Mouse (Mus musculus): Measurements from ENCODE around the gene Nmral1. TPM values are rescaled to one million over a fixed set of nuclear protein-coding genes. Genes with fewer than 3 reads are reported as not detected.

The Nmral1 gene
- polyA plus RNA-seq, 1 experiment from 2014 or later = 94.4 TPM

- Histone ChIP-seq H3K4me3 (replicated peaks; ENCODE audit: low read length) (no peak overlapping the region), H3K9me3 (ENCODE audit: control insufficient read depth, low read length) (no peaks in the 10 kb centered on the region), H3K4me1 (replicated peaks; ENCODE audit: control insufficient read depth, insufficient read depth, low read length) (peaks cover 7% of the 10 kb centered on the region; the same call in 1 of the 2 replicates), H3K27ac (ENCODE audit: low read length) (no peak overlapping the region), H3K4me2 (ENCODE audit: low read length) (no peak overlapping the region), H3K9ac (replicated peaks; ENCODE audit: low read depth, low read length) (no peak overlapping the region), H3K36me3 (ENCODE audit: control insufficient read depth, insufficient read depth) (peaks cover 5% of the 10 kb centered on the region; the same call in 1 of the 2 replicates), H3K27me3 (replicated peaks; ENCODE audit: control insufficient read depth, insufficient read depth, low read length) (no peaks in the 10 kb centered on the region)
- no peak for ATAC-seq
- 92% methylated on average over 4 of the region's 4 CpGs for WGBS
Measured at GRCm38 (mm10) chr16:4674091-4674490, 45.1 kb downstream of the Nmral1 start.

- Histone ChIP-seq H3K27ac (ENCODE audit: low read length) (no peak overlapping the region), H3K9me3 (ENCODE audit: control insufficient read depth, low read length) (no peaks in the 10 kb centered on the region), H3K4me1 (replicated peaks; ENCODE audit: control insufficient read depth, insufficient read depth, low read length) (no peaks in the 10 kb centered on the region), H3K9ac (replicated peaks; ENCODE audit: low read depth, low read length) (no peak overlapping the region), H3K4me2 (ENCODE audit: low read length) (no peak overlapping the region), H3K27me3 (replicated peaks; ENCODE audit: control insufficient read depth, insufficient read depth, low read length) (no peaks in the 10 kb centered on the region), H3K36me3 (ENCODE audit: control insufficient read depth, insufficient read depth) (0 out of 2 replicates have a peak, but pooled peaks cover 3% of the 10 kb centered on the region), H3K4me3 (replicated peaks; ENCODE audit: low read length) (no peak overlapping the region)
- WGBS = 80% methylated on average over 5 of the region's 5 CpGs
- no peak for ATAC-seq
Measured at GRCm38 (mm10) chr16:4670317-4670716, 48.8 kb downstream of the Nmral1 start.

GRCm38 (mm10) chr16:4667190-4667808 is 51.9 kb downstream of the Nmral1 start:
- Histone ChIP-seq H3K9me3 (ENCODE audit: control insufficient read depth, low read length) (no peaks in the 10 kb centered on the region), H3K4me2 (ENCODE audit: low read length) (no peak overlapping the region), H3K27ac (ENCODE audit: low read length) (no peak overlapping the region), H3K9ac (replicated peaks; ENCODE audit: low read depth, low read length) (no peak overlapping the region), H3K4me3 (replicated peaks; ENCODE audit: low read length) (no peak overlapping the region), H3K4me1 (replicated peaks; ENCODE audit: control insufficient read depth, insufficient read depth, low read length) (no peaks in the 10 kb centered on the region), H3K36me3 (ENCODE audit: control insufficient read depth, insufficient read depth) (no peaks in the 10 kb centered on the region), H3K27me3 (replicated peaks; ENCODE audit: control insufficient read depth, insufficient read depth, low read length) (no peaks in the 10 kb centered on the region)
- ATAC-seq = peak; percentile 91
- WGBS = 39% methylated on average over 3 of the region's 3 CpGs

DNA sequence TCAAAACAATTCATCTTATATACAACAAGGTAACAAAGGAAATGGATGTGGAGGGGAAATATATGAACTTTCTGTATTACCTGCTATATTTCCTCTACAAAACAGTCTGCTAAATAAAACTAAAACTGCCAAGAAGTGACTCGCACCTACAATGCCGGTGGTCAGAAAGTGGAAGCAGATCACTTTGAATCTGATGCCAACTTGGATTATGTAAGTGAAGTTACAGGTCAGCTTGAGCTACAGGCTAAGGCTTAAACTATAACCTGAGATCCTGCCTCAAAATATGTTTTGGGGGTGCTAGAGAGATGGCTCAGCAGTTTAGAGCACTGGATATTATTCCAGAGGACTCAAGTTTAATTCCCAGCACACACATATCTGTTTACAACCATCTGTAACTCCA is 53.4 kb downstream of the Nmral1 start:
- no peak for ATAC-seq
- 94% methylated on average over 2 of the region's 2 CpGs for WGBS
- H3K9me3 ChIP-seq (ENCODE audit: control insufficient read depth, low read length) = no peaks in the 10 kb centered on the region
- H3K27ac ChIP-seq (ENCODE audit: low read length) = no peak overlapping the region
- no peaks in the 10 kb centered on the region for H3K4me1 ChIP-seq (replicated peaks; ENCODE audit: control insufficient read depth, insufficient read depth, low read length)
- no peak overlapping the region for H3K9ac ChIP-seq (replicated peaks; ENCODE audit: low read depth, low read length)
- no peak overlapping the region for H3K4me3 ChIP-seq (replicated peaks; ENCODE audit: low read length)
- H3K27me3 ChIP-seq (replicated peaks; ENCODE audit: control insufficient read depth, insufficient read depth, low read length) = no peaks in the 10 kb centered on the region
- H3K4me2 ChIP-seq (ENCODE audit: low read length) = no peak overlapping the region
- 0 out of 2 replicates have a peak, but pooled peaks cover 2% of the 10 kb centered on the region for H3K36me3 ChIP-seq (ENCODE audit: control insufficient read depth, insufficient read depth)

- Histone ChIP-seq H3K9me3 (ENCODE audit: control insufficient read depth, low read length) (no peaks in the 10 kb centered on the region), H3K36me3 (ENCODE audit: control insufficient read depth, insufficient read depth) (0 out of 2 replicates have a peak, but pooled peaks cover 2% of the 10 kb centered on the region), H3K27me3 (replicated peaks; ENCODE audit: control insufficient read depth, insufficient read depth, low read length) (no peaks in the 10 kb centered on the region), H3K4me2 (ENCODE audit: low read length) (no peak overlapping the region), H3K4me3 (replicated peaks; ENCODE audit: low read length) (no peak overlapping the region), H3K27ac (ENCODE audit: low read length) (no peak overlapping the region), H3K9ac (replicated peaks; ENCODE audit: low read depth, low read length) (no peak overlapping the region), H3K4me1 (replicated peaks; ENCODE audit: control insufficient read depth, insufficient read depth, low read length) (peaks cover 6% of the 10 kb centered on the region)
- no peak for ATAC-seq
- 87% methylated on average over 2 of the region's 2 CpGs for WGBS
Measured at GRCm38 (mm10) chr16:4663806-4664205, 55.4 kb downstream of the Nmral1 start.

DNA sequence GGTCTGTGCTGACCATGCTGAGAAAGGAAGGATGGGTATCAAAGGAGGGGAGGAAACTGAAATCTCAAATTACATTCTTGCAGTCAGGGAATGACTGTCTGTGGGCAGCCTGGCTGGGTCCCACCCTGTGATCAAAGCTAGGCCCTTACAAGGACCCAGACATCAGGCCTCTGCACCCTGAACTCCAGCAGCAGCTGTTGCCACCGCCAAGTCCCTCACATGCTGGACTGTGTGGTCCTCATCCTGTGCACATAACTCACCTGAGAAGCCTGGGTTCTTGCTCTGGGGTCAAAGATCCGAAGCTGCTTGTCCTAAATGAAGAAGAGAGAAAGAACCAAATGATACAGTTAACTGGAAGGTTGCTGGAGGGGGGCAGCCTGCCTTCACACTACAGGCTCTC is 57.6 kb downstream of the Nmral1 start:
- no peak overlapping the region for H3K4me3 ChIP-seq (replicated peaks; ENCODE audit: low read length)
- H3K36me3 ChIP-seq (ENCODE audit: control insufficient read depth, insufficient read depth) = 0 out of 2 replicates have a peak, but pooled peaks cover 2% of the 10 kb centered on the region
- no peak overlapping the region for H3K27ac ChIP-seq (ENCODE audit: low read length)
- no peaks in the 10 kb centered on the region for H3K27me3 ChIP-seq (replicated peaks; ENCODE audit: control insufficient read depth, insufficient read depth, low read length)
- no peak for ATAC-seq
- H3K9me3 ChIP-seq (ENCODE audit: control insufficient read depth, low read length) = no peaks in the 10 kb centered on the region
- no peak overlapping the region for H3K9ac ChIP-seq (replicated peaks; ENCODE audit: low read depth, low read length)
- no peak overlapping the region for H3K4me2 ChIP-seq (ENCODE audit: low read length)
- 75% methylated on average over 2 of the region's 2 CpGs for WGBS
- H3K4me1 ChIP-seq (replicated peaks; ENCODE audit: control insufficient read depth, insufficient read depth, low read length) = peaks cover 8% of the 10 kb centered on the region

Other genes starting within 250 kb of the Nmral1 start
- 45.2 and 48.8 TPM in 2 replicates for gene Srl, start 177.5 kb downstream of the Nmral1 start, polyA plus RNA-seq (2015; fragmentation: Nextera tagmentation; extraction: Ambion mirVana)
- 13.2 and 14.9 TPM in 2 replicates for gene Tfap4, start 159.5 kb downstream of the Nmral1 start, polyA plus RNA-seq (2015; fragmentation: Nextera tagmentation; extraction: Ambion mirVana)
- 10.8 and 12.1 TPM in 2 replicates for gene Glis2, start 124.6 kb downstream of the Nmral1 start, polyA plus RNA-seq (2015; fragmentation: Nextera tagmentation; extraction: Ambion mirVana)
- gene Pam16, start 94.4 kb downstream of the Nmral1 start, polyA plus RNA-seq (2015; fragmentation: Nextera tagmentation; extraction: Ambion mirVana) = 132 and 157 TPM in 2 replicates
- gene Vasn, start 79.4 kb downstream of the Nmral1 start, polyA plus RNA-seq (2015; fragmentation: Nextera tagmentation; extraction: Ambion mirVana) = 3.2 and 4.3 TPM in 2 replicates
- gene Dnaja3, start 79.4 kb downstream of the Nmral1 start, polyA plus RNA-seq (2015; fragmentation: Nextera tagmentation; extraction: Ambion mirVana) = 60.3 and 61.9 TPM in 2 replicates
- gene Coro7, start 39.6 kb downstream of the Nmral1 start, polyA plus RNA-seq (2015; fragmentation: Nextera tagmentation; extraction: Ambion mirVana) = 25.4 and 32.6 TPM in 2 replicates
- gene Hmox2, start 7.0 kb upstream of the Nmral1 start, polyA plus RNA-seq (2015; fragmentation: Nextera tagmentation; extraction: Ambion mirVana) = 83.1 and 99.5 TPM in 2 replicates
- gene Cdip1, start 70.9 kb upstream of the Nmral1 start, polyA plus RNA-seq (2015; fragmentation: Nextera tagmentation; extraction: Ambion mirVana) = 107 and 119 TPM in 2 replicates
- gene 4930562C15Rik, start 116.1 kb upstream of the Nmral1 start, polyA plus RNA-seq (2015; fragmentation: Nextera tagmentation; extraction: Ambion mirVana) = 0.15 and 0.80 TPM in 2 replicates
- 49.9 and 51.8 TPM in 2 replicates for gene Ubald1, start 161.0 kb upstream of the Nmral1 start, polyA plus RNA-seq (2015; fragmentation: Nextera tagmentation; extraction: Ambion mirVana)
- gene Mgrn1, start 166.9 kb upstream of the Nmral1 start, polyA plus RNA-seq (2015; fragmentation: Nextera tagmentation; extraction: Ambion mirVana) = 104 and 108 TPM in 2 replicates
- gene Nudt16l1, start 219.4 kb upstream of the Nmral1 start, polyA plus RNA-seq (2015; fragmentation: Nextera tagmentation; extraction: Ambion mirVana) = 139 and 148 TPM in 2 replicates
- gene Anks3, start 244.8 kb upstream of the Nmral1 start, polyA plus RNA-seq (2015; fragmentation: Nextera tagmentation; extraction: Ambion mirVana) = 74.5 and 85.7 TPM in 2 replicates